8 mouse cellular contexts compared by ENCODE assay signal in the genomic region with DNA sequence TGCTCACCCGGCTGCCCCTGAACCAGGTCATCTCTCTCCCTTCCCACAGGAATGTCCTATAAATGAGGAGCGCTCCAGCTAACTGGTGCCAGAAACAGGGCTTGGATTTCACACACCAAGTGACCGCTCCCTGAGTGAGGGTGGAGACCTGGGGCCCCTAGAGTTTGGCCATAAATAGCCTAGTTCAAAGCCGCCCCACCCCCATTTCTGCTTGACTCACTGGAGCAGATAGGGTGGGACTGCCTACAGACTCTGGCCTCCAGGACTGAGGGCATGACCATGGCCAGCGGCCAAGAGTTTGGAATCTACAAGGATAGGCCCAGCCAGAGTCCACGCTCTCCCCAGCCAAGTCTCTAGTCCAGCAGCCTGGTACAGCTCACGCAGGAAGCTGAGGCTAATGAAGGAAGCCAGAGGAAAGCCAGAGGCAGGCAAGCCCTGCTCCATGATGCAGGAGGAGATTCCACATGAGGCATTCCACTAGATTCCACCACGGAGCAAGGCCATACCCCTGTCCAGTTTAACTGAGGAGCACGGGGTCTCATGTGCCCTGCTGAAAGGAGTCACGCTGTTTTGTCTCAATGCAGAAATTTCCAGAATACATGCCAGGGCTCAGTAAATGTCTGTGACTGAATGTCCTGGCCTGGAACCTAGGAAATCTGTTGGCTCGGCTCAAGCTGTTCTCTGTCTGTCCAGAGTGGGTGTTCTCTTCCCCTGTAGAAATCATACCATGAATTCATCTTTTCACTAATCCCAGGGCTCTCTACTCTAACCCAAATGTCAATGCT. TPM values are rescaled to one million over a fixed set of nuclear protein-coding genes. Genes with fewer than 3 reads are reported as not detected.
DNase-seq lines count a peak whose midpoint lies in the region; ATAC-seq and TF ChIP-seq lines count a peak whose summit lies in the region.

No protein-coding gene starts in this region.

- H3K27ac ChIP-seq in midbrain, postnatal 0 days (ENCODE audit: low read depth, low read length), result no peak overlapping the region
- H3K27ac ChIP-seq in midbrain, embryonic 10.5 days (replicated peaks), result no peak overlapping the region
- 0 out of 2 replicates have a peak overlapping the region, but pooled peaks have one; percentile 21 for H3K27ac ChIP-seq in embryonic facial prominence, embryonic 14.5 days (replicated peaks; ENCODE audit: low read depth, low read length)
- H3K27ac ChIP-seq in liver, embryonic 11.5 days (ENCODE audit: low read depth, low read length), result peak overlapping the region; percentile 43; the same call in 1 of the 2 replicates
- H3K27ac ChIP-seq in hindbrain, embryonic 14.5 days, result no peak overlapping the region

- ATAC-seq in midbrain, postnatal 0 days (ENCODE audit: low FRiP score), result no peak
- ATAC-seq in embryonic facial prominence, embryonic 14.5 days (ENCODE audit: low read depth), result peak; percentile 81
- peak; percentile 60 for ATAC-seq in liver, embryonic 11.5 days (replicated peaks; ENCODE audit: low FRiP score)
- no peak for ATAC-seq in megakaryocyte progenitor cell, adult 5-6 weeks (replicated peaks; ENCODE audit: poor library complexity)
- no peak for ATAC-seq in hindbrain, embryonic 14.5 days (ENCODE audit: low FRiP score)

- no peak overlapping the region for H3K4me2 ChIP-seq in midbrain, postnatal 0 days (ENCODE audit: low read depth, low read length, poor library complexity, severe bottlenecking)
- no peak overlapping the region for H3K4me2 ChIP-seq in embryonic facial prominence, embryonic 14.5 days (ENCODE audit: low read depth, low read length)
- H3K4me2 ChIP-seq in liver, embryonic 11.5 days, result no peak overlapping the region
- no peak overlapping the region for H3K4me2 ChIP-seq in hindbrain, embryonic 14.5 days (replicated peaks)

- H3K4me1 ChIP-seq in midbrain, postnatal 0 days (ENCODE audit: insufficient read depth, low read length), result no peaks in the 10 kb centered on the region
- H3K4me1 ChIP-seq in midbrain, embryonic 10.5 days, result no peaks in the 10 kb centered on the region
- H3K4me1 ChIP-seq in embryonic facial prominence, embryonic 14.5 days (ENCODE audit: control insufficient read depth, insufficient read depth, low read length), result no peaks in the 10 kb centered on the region
- H3K4me1 ChIP-seq in liver, embryonic 11.5 days (replicated peaks; ENCODE audit: control insufficient read depth, insufficient read depth, low read length), result peaks cover 11% of the 10 kb centered on the region
- H3K4me1 ChIP-seq in hindbrain, embryonic 14.5 days (replicated peaks; ENCODE audit: control insufficient read depth, insufficient read depth, low read length), result no peaks in the 10 kb centered on the region

- H3K36me3 ChIP-seq in midbrain, postnatal 0 days (ENCODE audit: insufficient read depth, low read length), result no peaks in the 10 kb centered on the region
- no peaks in the 10 kb centered on the region for H3K36me3 ChIP-seq in midbrain, embryonic 10.5 days
- H3K36me3 ChIP-seq in embryonic facial prominence, embryonic 14.5 days (ENCODE audit: control insufficient read depth, insufficient read depth, low read length), result no peaks in the 10 kb centered on the region
- H3K36me3 ChIP-seq in liver, embryonic 11.5 days (ENCODE audit: control insufficient read depth, insufficient read depth, low read length), result no peaks in the 10 kb centered on the region
- no peaks in the 10 kb centered on the region for H3K36me3 ChIP-seq in hindbrain, embryonic 14.5 days (replicated peaks; ENCODE audit: control insufficient read depth, insufficient read depth)

- H3K4me3 ChIP-seq in midbrain, postnatal 0 days (ENCODE audit: low read depth, low read length), result no peak overlapping the region
- no peak overlapping the region for H3K4me3 ChIP-seq in midbrain, embryonic 10.5 days
- no peak overlapping the region for H3K4me3 ChIP-seq in embryonic facial prominence, embryonic 14.5 days (ENCODE audit: low read depth, low read length)
- no peak overlapping the region for H3K4me3 ChIP-seq in liver, embryonic 11.5 days (ENCODE audit: low read depth, low read length)
- H3K4me3 ChIP-seq in hindbrain, embryonic 14.5 days (replicated peaks; ENCODE audit: low read length), result no peak overlapping the region

- TF ChIP-seq CTCF in midbrain, postnatal 0 days (IDR thresholded peaks at IDR 0.05), result no peak

- intact Hi-C loops in heart, postnatal 14 days (cut with DNase I), result loop anchor here (2.0 kb wide), 1 partner anchor 16 kb away; no protein-coding TSS in a partner anchor

- WGBS in midbrain, postnatal 0 days, result 82% methylated on average over 11 of the region's 11 CpGs
- WGBS in midbrain, embryonic 10.5 days, result 88% methylated on average over 11 of the region's 11 CpGs
- whole genome bisulfite sequencing in embryonic facial prominence, embryonic 14.5 days, result 82% methylated on average over 10 of the region's 11 CpGs
- 73% methylated on average over 11 of the region's 11 CpGs for WGBS in liver, embryonic 11.5 days
- WGBS in hindbrain, embryonic 14.5 days, result 81% methylated on average over 11 of the region's 11 CpGs

- no peak overlapping the region; the same call in 1 of the 2 replicates for H3K9ac ChIP-seq in midbrain, postnatal 0 days (replicated peaks; ENCODE audit: low read length, poor library complexity, severe bottlenecking)
- no peak overlapping the region for H3K9ac ChIP-seq in embryonic facial prominence, embryonic 14.5 days (ENCODE audit: low read depth, low read length)
- H3K9ac ChIP-seq in liver, embryonic 11.5 days (ENCODE audit: low read depth, low read length), result no peak overlapping the region
- no peak overlapping the region for H3K9ac ChIP-seq in hindbrain, embryonic 14.5 days

- peak; percentile 45 for DNase-seq in midbrain, postnatal 0 days (ENCODE audit: low spot score)
- no peak for DNase-seq in midbrain, embryonic 10.5 days (ENCODE audit: low spot score)
- DNase-seq in embryonic facial prominence, embryonic 14.5 days (ENCODE audit: low spot score), result peak; percentile 68
- DNase-seq in heart, postnatal 14 days, result peak; percentile 90 to 94
- no peak for DNase-seq in liver, embryonic 11.5 days (ENCODE audit: low spot score)
- DNase-seq in skeletal muscle tissue, adult 2 months (ENCODE audit: low read depth, low spot score), result peak; percentile 98
- DNase-seq in hindbrain, embryonic 14.5 days (ENCODE audit: low spot score), result no peak

- H3K27me3 ChIP-seq in midbrain, postnatal 0 days (ENCODE audit: insufficient read depth, low read length), result no peaks in the 10 kb centered on the region
- no peaks in the 10 kb centered on the region for H3K27me3 ChIP-seq in midbrain, embryonic 10.5 days (ENCODE audit: low read depth, poor library complexity, severe bottlenecking)
- no peaks in the 10 kb centered on the region for H3K27me3 ChIP-seq in embryonic facial prominence, embryonic 14.5 days (replicated peaks; ENCODE audit: control insufficient read depth, insufficient read depth, low read length)
- no peaks in the 10 kb centered on the region for H3K27me3 ChIP-seq in liver, embryonic 11.5 days (replicated peaks; ENCODE audit: control insufficient read depth, insufficient read depth, low read length)
- H3K27me3 ChIP-seq in hindbrain, embryonic 14.5 days (ENCODE audit: control insufficient read depth, insufficient read depth, low read length), result no peaks in the 10 kb centered on the region

- no peaks in the 10 kb centered on the region for H3K9me3 ChIP-seq in midbrain, postnatal 0 days (ENCODE audit: low read length)
- H3K9me3 ChIP-seq in midbrain, embryonic 10.5 days (replicated peaks), result no peaks in the 10 kb centered on the region
- H3K9me3 ChIP-seq in embryonic facial prominence, embryonic 14.5 days (ENCODE audit: control insufficient read depth, low read length), result no peaks in the 10 kb centered on the region
- no peaks in the 10 kb centered on the region for H3K9me3 ChIP-seq in liver, embryonic 11.5 days (ENCODE audit: control insufficient read depth, low read length)
- H3K9me3 ChIP-seq in hindbrain, embryonic 14.5 days (ENCODE audit: control insufficient read depth, low read length), result no peaks in the 10 kb centered on the region

RNA-seq across cellular contexts. Expression of gene Snta1, which starts 17.5 kb away (rescaled TPM):
- 28.0 and 32.0 TPM in 2 replicates for total RNA-seq in midbrain, postnatal 0 days (2014; rRNA removed)
- 15.4 and 15.8 TPM in 2 replicates for polyA plus RNA-seq in midbrain, postnatal 0 days (2015; fragmentation: Nextera tagmentation; extraction: Ambion mirVana)
- polyA plus RNA-seq in midbrain, embryonic 10.5 days (2016; fragmentation: Nextera tagmentation; extraction: Ambion mirVana), result 3.0 and 5.1 TPM in 2 replicates
- polyA plus RNA-seq in embryonic facial prominence, embryonic 14.5 days (2014; fragmentation: Nextera tagmentation; extraction: Ambion mirVana), result 8.6 and 10.4 TPM in 2 replicates
- 10 to 100 TPM; 91.4 to 98.7 TPM for total RNA-seq in heart, postnatal 14 days (2021)
- 1.5 and 2.4 TPM in 2 replicates for polyA plus RNA-seq in liver, embryonic 11.5 days (2014; fragmentation: Nextera tagmentation; extraction: Ambion mirVana)
- total RNA-seq in megakaryocyte progenitor cell, adult 5-6 weeks (2015), result not detected in 2 replicates
- 0.12 and 0.24 TPM in 2 replicates for total RNA-seq in megakaryocyte progenitor cell, adult 5-6 weeks (2017)
- polyA plus RNA-seq in hindbrain, embryonic 14.5 days (2014; fragmentation: Nextera tagmentation; extraction: Ambion mirVana), result 7.0 and 7.1 TPM in 2 replicates

RNA-seq across cellular contexts. Expression of gene Cdk5rap1, which starts 17.6 kb away (rescaled TPM):
- 10.8 and 12.4 TPM in 2 replicates for total RNA-seq in midbrain, postnatal 0 days (2014; rRNA removed)
- 5.4 and 6.2 TPM in 2 replicates for polyA plus RNA-seq in midbrain, postnatal 0 days (2015; fragmentation: Nextera tagmentation; extraction: Ambion mirVana)
- polyA plus RNA-seq in midbrain, embryonic 10.5 days (2016; fragmentation: Nextera tagmentation; extraction: Ambion mirVana), result 14.2 and 15.9 TPM in 2 replicates
- polyA plus RNA-seq in embryonic facial prominence, embryonic 14.5 days (2014; fragmentation: Nextera tagmentation; extraction: Ambion mirVana), result 16.4 and 24.1 TPM in 2 replicates
- 10 to 100 TPM; 19.0 to 19.2 TPM for total RNA-seq in heart, postnatal 14 days (2021)
- polyA plus RNA-seq in liver, embryonic 11.5 days (2014; fragmentation: Nextera tagmentation; extraction: Ambion mirVana), result 23.5 and 23.7 TPM in 2 replicates
- total RNA-seq in megakaryocyte progenitor cell, adult 5-6 weeks (2015), result 12.3 and 15.8 TPM in 2 replicates
- total RNA-seq in megakaryocyte progenitor cell, adult 5-6 weeks (2017), result 13.8 and 16.4 TPM in 2 replicates
- 14.2 and 20.3 TPM in 2 replicates for polyA plus RNA-seq in hindbrain, embryonic 14.5 days (2014; fragmentation: Nextera tagmentation; extraction: Ambion mirVana)

RNA-seq across cellular contexts. Expression of gene Cbfa2t2, which starts 45.9 kb away (rescaled TPM):
- 53.2 and 57.8 TPM in 2 replicates for total RNA-seq in midbrain, postnatal 0 days (2014; rRNA removed)
- polyA plus RNA-seq in midbrain, postnatal 0 days (2015; fragmentation: Nextera tagmentation; extraction: Ambion mirVana), result 30.0 and 31.3 TPM in 2 replicates
- 67.4 and 88.4 TPM in 2 replicates for polyA plus RNA-seq in midbrain, embryonic 10.5 days (2016; fragmentation: Nextera tagmentation; extraction: Ambion mirVana)
- 31.3 and 31.5 TPM in 2 replicates for polyA plus RNA-seq in embryonic facial prominence, embryonic 14.5 days (2014; fragmentation: Nextera tagmentation; extraction: Ambion mirVana)
- total RNA-seq in heart, postnatal 14 days (2021), result 10 to 100 TPM; 21.4 to 21.7 TPM
- polyA plus RNA-seq in liver, embryonic 11.5 days (2014; fragmentation: Nextera tagmentation; extraction: Ambion mirVana), result 23.5 and 23.6 TPM in 2 replicates
- total RNA-seq in megakaryocyte progenitor cell, adult 5-6 weeks (2015), result 14.8 and 23.3 TPM in 2 replicates
- total RNA-seq in megakaryocyte progenitor cell, adult 5-6 weeks (2017), result 10.1 and 11.5 TPM in 2 replicates
- 44.6 and 48.0 TPM in 2 replicates for polyA plus RNA-seq in hindbrain, embryonic 14.5 days (2014; fragmentation: Nextera tagmentation; extraction: Ambion mirVana)

Comparison
In these comparisons a context has a peak if more than half of its experiments do, and no peak if none do; other contexts are left out.
1. DNase-seq: peak in midbrain, postnatal 0 days (single experiment), embryonic facial prominence, embryonic 14.5 days (single experiment), heart, postnatal 14 days (2 of 2) and skeletal muscle tissue, adult 2 months (single experiment); none in midbrain, embryonic 10.5 days (single experiment), liver, embryonic 11.5 days (single experiment) and hindbrain, embryonic 14.5 days (single experiment).
2. ATAC-seq: peak in embryonic facial prominence, embryonic 14.5 days (single experiment) and liver, embryonic 11.5 days (single experiment); none in midbrain, postnatal 0 days (single experiment), megakaryocyte progenitor cell, adult 5-6 weeks (single experiment) and hindbrain, embryonic 14.5 days (single experiment).
3. H3K27ac ChIP-seq: peak in embryonic facial prominence, embryonic 14.5 days (single experiment) and liver, embryonic 11.5 days (single experiment); none in midbrain, postnatal 0 days (single experiment), midbrain, embryonic 10.5 days (single experiment) and hindbrain, embryonic 14.5 days (single experiment).